Mouse (Mus musculus) monocyte, adult 5-6 weeks (primary cell): ENCODE results near the gene Uck2. TPM values are rescaled to one million over a fixed set of nuclear protein-coding genes. Genes with fewer than 3 reads are reported as not detected.
A peak's percentile ranks its signal among the peaks of the same experiment; 100 is the strongest.

ENCODE experiments used
- ATAC-seq: fragments of 153-309, 156-312 bp; replicated peaks from 2 replicates; pipeline ENCODE4 v1.8.0; 2017; ENCODE audit warnings: mild to moderate bottlenecking; ENCODE audit not compliant: low TSS enrichment, insufficient number of reproducible peaks, severe bottlenecking, poor library complexity, low FRiP score
- total RNA-seq: library from RNA; stranded (forward); fragments of 200-1000, 200-491, 200-594 nt; gene quantifications from 3 replicates; pipeline ENCODE4 v1.2.3, GENCODE M21; 2017

Uck2 gene
- total RNA-seq, 1 experiment from 2014 or later = 12.9 TPM

- ATAC-seq = no peak
Observed at GRCm38 (mm10) chr1:167231612-167232283, 53.4 kb downstream of the Uck2 start.

DNA sequence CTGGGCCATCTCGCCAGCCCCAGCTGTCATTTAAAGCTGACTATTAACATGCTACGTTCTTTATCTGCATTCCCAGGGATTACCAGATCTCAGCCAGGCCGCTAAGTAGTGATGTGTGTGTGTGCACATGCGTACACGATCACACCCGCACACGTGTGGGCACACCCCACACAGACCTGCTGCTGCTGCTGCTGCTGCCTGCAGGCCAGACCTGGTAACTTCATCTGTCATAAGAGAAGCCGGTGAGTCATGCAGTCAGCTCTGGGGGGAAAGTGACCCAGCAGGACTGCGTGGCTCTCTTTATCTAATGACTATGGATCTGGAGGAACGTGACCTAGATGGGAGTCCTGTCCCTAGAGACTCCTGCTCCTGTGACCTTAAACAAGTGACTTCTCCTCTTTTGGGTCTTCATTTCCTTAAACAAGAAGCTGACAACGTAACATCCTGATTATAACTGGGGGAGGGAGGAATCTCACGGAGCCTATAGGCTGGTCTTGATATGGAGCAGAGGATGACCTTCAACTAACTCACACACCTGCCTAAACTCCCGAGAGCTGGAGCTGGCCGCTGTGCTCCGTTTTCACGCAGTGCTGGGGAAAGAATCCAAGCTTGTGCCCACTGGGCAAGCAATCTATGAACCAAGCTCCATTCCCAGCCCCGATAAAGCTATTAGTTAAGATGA is 54.0 kb downstream of the Uck2 start:
- ATAC-seq = no peak; the same call in 1 of the 2 replicates

GRCm38 (mm10) chr1:167222382-167223010 is 62.6 kb downstream of the Uck2 start:
- no peak for ATAC-seq

DNA sequence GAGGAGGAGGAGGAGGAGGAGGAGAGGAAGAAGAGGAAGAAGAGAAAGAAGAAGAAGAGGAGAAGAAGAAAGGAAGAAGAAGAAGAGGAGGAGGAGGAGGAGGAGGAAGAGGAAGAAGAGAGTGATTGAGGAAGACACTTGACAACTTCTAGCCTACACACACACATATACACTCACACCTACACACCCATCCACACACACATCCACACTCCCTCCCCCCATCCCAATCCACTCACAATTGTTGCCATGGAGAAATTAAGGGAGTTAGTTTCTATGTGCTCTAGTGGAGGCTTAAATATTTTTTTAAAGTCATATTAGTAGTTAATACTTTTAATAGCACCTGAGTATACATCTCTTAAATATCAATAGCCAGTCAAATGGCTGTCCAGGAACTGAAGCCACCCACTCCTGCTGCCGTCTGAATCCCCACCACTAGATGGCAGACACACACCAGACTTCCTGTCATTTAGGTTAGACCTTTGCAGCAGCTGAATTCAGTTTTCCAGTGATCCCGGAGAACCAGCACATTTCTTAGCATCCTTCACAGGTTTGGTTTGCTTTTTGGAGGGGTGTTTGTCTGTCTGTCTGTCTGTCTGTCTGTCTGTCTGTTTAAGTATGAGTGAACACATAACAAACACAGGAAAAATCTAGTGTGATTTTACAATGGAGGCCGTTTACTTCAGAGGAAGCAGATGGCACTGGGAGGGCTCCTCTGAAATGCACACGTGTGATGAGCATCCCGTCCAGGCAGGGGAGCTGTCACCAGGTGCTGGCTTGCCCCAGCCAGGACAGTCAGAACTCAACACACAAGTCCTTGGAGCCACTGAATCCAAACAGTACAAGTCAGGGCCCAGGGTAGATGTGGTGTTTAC is 64.6 kb downstream of the Uck2 start:
- peak; percentile 57; the same call in 1 of the 2 replicates for ATAC-seq

GRCm38 (mm10) chr1:167215460-167215859 is 69.7 kb downstream of the Uck2 start:
- no peak for ATAC-seq

GRCm38 (mm10) chr1:167212710-167213109 is 72.4 kb downstream of the Uck2 start:
- no peak for ATAC-seq

- ATAC-seq = peak; percentile 60
Observed at GRCm38 (mm10) chr1:167211979-167212614, 73.0 kb downstream of the Uck2 start.

- ATAC-seq = no peak
Observed at GRCm38 (mm10) chr1:167208816-167209215, 76.3 kb downstream of the Uck2 start.

DNA sequence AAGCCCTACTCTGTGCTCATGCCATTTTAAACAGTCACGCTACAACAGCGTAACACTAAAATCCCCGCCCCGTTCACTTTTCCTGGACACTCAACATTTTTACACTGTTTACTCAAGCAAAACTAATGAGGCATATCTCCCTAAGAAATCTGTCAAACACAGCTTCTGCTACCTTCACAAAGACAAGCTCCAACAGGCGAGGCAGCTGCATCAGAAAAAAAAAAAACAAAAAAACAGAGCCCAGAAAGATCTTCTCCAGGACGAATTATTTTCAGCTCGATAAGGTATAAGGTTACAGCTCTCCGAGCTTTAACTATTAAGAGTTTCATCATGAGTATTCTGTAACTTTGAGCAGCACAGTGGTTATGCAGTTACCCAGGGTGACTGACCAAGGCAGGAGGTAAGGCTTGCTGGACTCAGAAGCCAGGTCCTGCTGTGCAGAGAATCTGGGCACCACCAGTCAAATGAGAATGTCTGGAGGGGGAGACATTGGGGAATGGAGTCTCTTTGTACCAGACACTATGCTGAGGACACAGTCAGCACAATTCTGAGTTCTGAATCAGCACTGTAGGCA is 79.9 kb downstream of the Uck2 start:
- ATAC-seq = no peak

DNA sequence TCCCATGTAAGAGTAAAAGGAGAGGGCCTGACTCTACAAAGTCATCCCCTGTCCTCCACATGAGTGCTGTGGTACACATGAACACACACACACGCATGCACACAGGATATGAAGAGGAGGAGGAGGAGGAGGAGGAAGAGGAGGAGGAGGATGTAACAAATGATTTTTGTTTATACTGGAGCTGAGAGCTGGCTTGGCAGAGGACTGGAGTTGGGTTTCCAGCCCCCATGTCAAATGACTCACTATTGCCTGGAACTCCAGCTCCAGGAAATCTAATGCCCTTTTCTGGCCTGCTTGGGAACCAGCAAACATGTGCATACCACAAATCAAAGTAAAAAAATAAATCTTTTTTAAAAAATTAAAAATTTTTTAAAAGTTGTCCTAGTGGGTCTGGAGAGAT is 80.7 kb downstream of the Uck2 start:
- no peak for ATAC-seq

- no peak for ATAC-seq
Observed at GRCm38 (mm10) chr1:167194766-167195165, 90.4 kb downstream of the Uck2 start.

GRCm38 (mm10) chr1:167187791-167188190 is 97.3 kb downstream of the Uck2 start:
- ATAC-seq = no peak

DNA sequence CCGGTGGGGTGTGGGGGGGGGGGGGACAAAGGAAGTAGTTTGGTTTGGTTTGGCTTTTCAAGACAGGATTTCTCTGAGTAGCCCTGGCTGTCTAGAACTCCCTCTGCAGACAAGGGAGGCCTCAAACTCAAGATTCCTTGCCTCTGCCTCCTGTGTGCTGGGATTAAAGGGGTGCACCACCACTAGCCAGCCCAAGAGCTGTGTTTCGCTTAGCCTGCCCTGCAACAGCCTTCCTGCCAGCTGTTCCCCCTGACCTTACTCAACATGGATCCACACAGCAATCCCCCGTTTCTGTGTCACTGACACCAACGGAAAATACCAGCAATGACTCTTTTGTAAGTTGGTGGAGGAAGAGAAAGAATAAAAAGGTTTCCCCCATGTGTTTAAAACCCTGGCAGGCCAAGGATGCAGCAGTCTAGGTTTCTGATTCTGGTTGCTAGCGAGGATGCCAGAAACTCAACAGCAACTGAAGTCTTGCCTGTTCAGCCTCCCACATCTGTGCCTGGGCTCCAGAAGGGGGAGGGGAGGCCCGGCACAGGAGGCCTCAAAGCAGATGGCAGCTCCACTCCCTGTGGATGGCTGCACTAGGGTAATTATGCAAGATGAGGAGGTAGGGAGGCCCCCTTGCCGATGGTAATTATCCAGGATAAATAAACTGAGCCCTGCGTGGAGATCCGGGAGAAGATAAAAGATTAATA is 103.1 kb downstream of the Uck2 start:
- no peak for ATAC-seq

Other genes with a start within 250 kb of the Uck2 start
- gene Tmco1, start 23.1 kb upstream of the Uck2 start, total RNA-seq = 134 to 200 TPM (median 168 TPM) in 3 replicates
- gene Aldh9a1, start 64.7 kb upstream of the Uck2 start, total RNA-seq = 34.4 to 38.5 TPM (median 34.8 TPM) in 3 replicates
- gene Mgst3, start 108.5 kb upstream of the Uck2 start, total RNA-seq = 0.43 to 3.1 TPM (median 3.0 TPM) in 3 replicates
- gene Lrrc52, start 181.5 kb upstream of the Uck2 start, total RNA-seq = not detected in 3 replicates